Mouse (Mus musculus): ENCODE results near the gene Gper1. TPM values are rescaled to one million over a fixed set of nuclear protein-coding genes. Genes with fewer than 3 reads are reported as not detected.
A peak's percentile ranks its signal among the peaks of the same experiment; 100 is the strongest.

Gper1 gene
- polyA plus RNA-seq, 1 experiment from 2014 or later, result 8.7 TPM

DNA sequence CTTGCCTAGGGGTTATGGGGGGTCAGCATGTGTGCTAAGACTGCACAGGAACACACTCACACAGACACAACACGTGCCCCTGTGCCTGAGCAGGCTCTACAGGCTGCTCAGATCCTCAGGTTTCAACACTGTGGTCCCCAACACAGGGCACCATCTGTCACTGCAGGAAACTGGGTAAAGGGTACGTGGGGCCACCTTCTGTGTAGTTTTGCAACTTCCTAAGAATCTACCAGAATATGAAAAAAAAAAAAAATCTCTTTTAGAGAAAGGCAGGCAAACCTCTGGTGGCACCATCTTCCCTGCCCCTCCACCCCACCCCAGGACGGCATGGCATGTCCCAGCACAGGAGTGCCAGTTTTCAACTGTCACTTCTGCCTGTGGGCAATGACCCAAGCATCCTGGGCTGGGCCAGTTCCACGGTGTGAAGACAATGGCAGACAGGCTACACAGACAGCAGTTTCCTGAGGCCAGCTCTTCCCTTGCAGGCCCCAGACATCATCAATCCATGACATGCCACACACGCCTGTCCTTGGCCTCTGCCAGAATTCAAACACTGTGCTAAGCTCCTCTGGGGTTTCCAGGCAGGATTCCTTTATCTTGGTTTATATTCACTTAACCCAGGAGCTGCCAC, 26.3 kb downstream of the Gper1 start:
- H3K4me1 ChIP-seq (replicated peaks; ENCODE audit: control insufficient read depth, insufficient read depth, low read length), result peaks cover 10% of the 10 kb centered on the region
- H3K4me3 ChIP-seq (replicated peaks; ENCODE audit: low read length), result no peak overlapping the region
- H3K4me2 ChIP-seq (ENCODE audit: low read length), result no peak overlapping the region
- 53% methylated on average over 5 of the region's 5 CpGs for WGBS
- H3K9me3 ChIP-seq (ENCODE audit: control insufficient read depth, low read length), result no peaks in the 10 kb centered on the region
- H3K27ac ChIP-seq (ENCODE audit: low read length), result no peak overlapping the region
- H3K27me3 ChIP-seq (replicated peaks; ENCODE audit: control insufficient read depth, insufficient read depth, low read length), result no peaks in the 10 kb centered on the region
- no peak overlapping the region for H3K9ac ChIP-seq (replicated peaks; ENCODE audit: low read depth, low read length)
- ATAC-seq, result no peak
- no peaks in the 10 kb centered on the region for H3K36me3 ChIP-seq (ENCODE audit: control insufficient read depth, insufficient read depth)

DNA sequence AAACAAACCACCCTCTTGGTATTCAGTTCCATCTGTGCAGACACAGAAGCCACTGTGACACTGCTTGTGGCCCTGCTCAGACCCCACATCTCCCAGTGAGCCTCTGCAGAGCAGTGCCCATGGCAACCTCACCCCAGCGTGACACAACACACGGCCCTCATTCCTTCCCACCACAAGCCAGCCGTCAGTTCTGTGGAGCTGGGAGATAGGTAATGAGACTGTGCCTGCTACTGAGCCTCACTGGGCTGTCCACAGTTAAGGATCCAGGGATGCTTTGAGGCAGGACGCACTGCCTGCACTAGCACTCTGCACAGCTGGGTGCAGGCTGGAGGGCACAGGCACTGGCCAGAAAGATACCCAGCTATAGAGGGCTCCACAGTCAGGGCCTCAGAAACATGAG, 27.0 kb downstream of the Gper1 start:
- WGBS, result 47% methylated on average over 4 of the region's 4 CpGs
- no peaks in the 10 kb centered on the region for H3K27me3 ChIP-seq (replicated peaks; ENCODE audit: control insufficient read depth, insufficient read depth, low read length)
- no peaks in the 10 kb centered on the region for H3K9me3 ChIP-seq (ENCODE audit: control insufficient read depth, low read length)
- no peak overlapping the region for H3K4me2 ChIP-seq (ENCODE audit: low read length)
- H3K4me3 ChIP-seq (replicated peaks; ENCODE audit: low read length), result no peak overlapping the region
- no peaks in the 10 kb centered on the region for H3K36me3 ChIP-seq (ENCODE audit: control insufficient read depth, insufficient read depth)
- ATAC-seq, result no peak
- no peak overlapping the region for H3K9ac ChIP-seq (replicated peaks; ENCODE audit: low read depth, low read length)
- peaks cover 10% of the 10 kb centered on the region for H3K4me1 ChIP-seq (replicated peaks; ENCODE audit: control insufficient read depth, insufficient read depth, low read length)
- H3K27ac ChIP-seq (ENCODE audit: low read length), result no peak overlapping the region

DNA sequence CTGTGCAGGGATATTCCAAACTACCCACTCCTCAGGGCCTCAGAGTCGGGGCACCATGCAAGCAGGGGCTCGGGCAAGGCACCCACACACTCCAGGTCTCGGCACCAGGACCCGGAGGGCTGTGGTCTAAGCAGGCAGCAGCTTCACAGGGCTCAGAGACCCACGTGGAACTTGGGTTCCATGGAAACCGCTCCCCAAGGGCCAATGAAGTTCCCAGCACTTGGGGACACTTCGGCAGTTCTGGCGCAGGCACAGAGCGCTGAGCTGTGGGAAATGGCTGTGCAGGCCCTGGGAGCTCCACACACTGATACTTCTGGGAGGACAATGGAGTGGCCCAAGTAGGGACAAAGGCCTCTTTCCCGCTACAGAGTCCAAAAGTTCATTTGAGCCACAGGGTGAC, 30.1 kb downstream of the Gper1 start:
- WGBS, result 88% methylated on average over 10 of the region's 10 CpGs

DNA sequence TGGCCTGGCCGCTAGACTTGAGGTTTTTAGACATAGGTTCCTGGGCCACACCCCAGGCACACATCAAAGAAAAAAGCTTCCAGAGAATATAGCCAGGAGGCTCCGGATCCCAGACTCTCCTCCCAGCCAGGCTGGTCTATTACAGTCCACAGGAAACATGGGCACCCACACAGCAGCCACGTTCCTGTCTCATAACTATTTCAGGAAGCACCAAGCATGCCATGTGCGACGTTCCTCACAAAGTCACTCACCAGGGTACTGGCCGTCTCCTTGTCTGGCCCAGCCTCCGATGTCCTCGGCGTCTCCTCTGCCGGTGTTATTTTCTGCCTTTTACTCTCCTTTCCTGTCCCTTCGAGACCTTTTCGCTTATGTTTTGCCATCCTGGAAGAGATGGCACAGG, 32.2 kb downstream of the Gper1 start:
- WGBS, result 93% methylated on average over 12 of the region's 12 CpGs
- Histone ChIP-seq H3K4me1 (replicated peaks; ENCODE audit: control insufficient read depth, insufficient read depth, low read length) (peaks cover 12% of the 10 kb centered on the region), H3K36me3 (ENCODE audit: control insufficient read depth, insufficient read depth) (no peaks in the 10 kb centered on the region), H3K4me2 (ENCODE audit: low read length) (no peak overlapping the region), H3K9ac (replicated peaks; ENCODE audit: low read depth, low read length) (no peak overlapping the region), H3K27ac (ENCODE audit: low read length) (no peak overlapping the region), H3K9me3 (ENCODE audit: control insufficient read depth, low read length) (no peaks in the 10 kb centered on the region), H3K27me3 (replicated peaks; ENCODE audit: control insufficient read depth, insufficient read depth, low read length) (no peaks in the 10 kb centered on the region), H3K4me3 (replicated peaks; ENCODE audit: low read length) (no peak overlapping the region)
- ATAC-seq, result no peak

More for the DNA sequence above, 30.1 kb downstream of the Gper1 start:
- peaks cover 10% of the 10 kb centered on the region for H3K4me1 ChIP-seq (replicated peaks; ENCODE audit: control insufficient read depth, insufficient read depth, low read length)
- no peak for ATAC-seq
- H3K36me3 ChIP-seq (ENCODE audit: control insufficient read depth, insufficient read depth), result no peaks in the 10 kb centered on the region
- no peaks in the 10 kb centered on the region for H3K27me3 ChIP-seq (replicated peaks; ENCODE audit: control insufficient read depth, insufficient read depth, low read length)
- no peaks in the 10 kb centered on the region for H3K9me3 ChIP-seq (ENCODE audit: control insufficient read depth, low read length)
- H3K4me2 ChIP-seq (ENCODE audit: low read length), result no peak overlapping the region
- no peak overlapping the region for H3K4me3 ChIP-seq (replicated peaks; ENCODE audit: low read length)
- no peak overlapping the region for H3K27ac ChIP-seq (ENCODE audit: low read length)
- H3K9ac ChIP-seq (replicated peaks; ENCODE audit: low read depth, low read length), result no peak overlapping the region

DNA sequence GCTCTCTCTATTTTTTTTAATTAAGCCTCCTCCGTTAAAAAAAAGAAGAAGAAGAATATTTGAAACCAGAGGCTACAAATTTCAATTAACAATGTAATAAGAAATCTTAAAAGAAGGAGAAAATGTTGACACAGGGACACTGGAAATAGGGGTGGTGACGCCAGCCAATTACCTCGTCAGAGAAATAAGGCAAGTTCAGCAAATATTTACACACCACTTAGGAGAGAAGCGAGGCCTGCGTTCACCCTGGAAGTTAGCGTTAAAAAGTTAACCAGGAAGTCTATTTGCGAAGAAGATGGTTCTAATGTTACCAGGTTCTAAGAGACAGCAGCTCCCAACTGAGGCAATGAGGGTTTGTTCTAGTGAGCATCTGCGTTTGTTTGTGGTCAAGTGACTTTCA, 34.3 kb downstream of the Gper1 start:
- Histone ChIP-seq H3K4me1 (replicated peaks; ENCODE audit: control insufficient read depth, insufficient read depth, low read length) (peaks cover 15% of the 10 kb centered on the region), H3K27ac (ENCODE audit: low read length) (no peak overlapping the region), H3K27me3 (replicated peaks; ENCODE audit: control insufficient read depth, insufficient read depth, low read length) (no peaks in the 10 kb centered on the region), H3K9me3 (ENCODE audit: control insufficient read depth, low read length) (no peaks in the 10 kb centered on the region), H3K36me3 (ENCODE audit: control insufficient read depth, insufficient read depth) (no peaks in the 10 kb centered on the region), H3K4me2 (ENCODE audit: low read length) (no peak overlapping the region), H3K9ac (replicated peaks; ENCODE audit: low read depth, low read length) (no peak overlapping the region), H3K4me3 (replicated peaks; ENCODE audit: low read length) (no peak overlapping the region)
- 87% methylated on average over 8 of the region's 8 CpGs for WGBS
- no peak for ATAC-seq

DNA sequence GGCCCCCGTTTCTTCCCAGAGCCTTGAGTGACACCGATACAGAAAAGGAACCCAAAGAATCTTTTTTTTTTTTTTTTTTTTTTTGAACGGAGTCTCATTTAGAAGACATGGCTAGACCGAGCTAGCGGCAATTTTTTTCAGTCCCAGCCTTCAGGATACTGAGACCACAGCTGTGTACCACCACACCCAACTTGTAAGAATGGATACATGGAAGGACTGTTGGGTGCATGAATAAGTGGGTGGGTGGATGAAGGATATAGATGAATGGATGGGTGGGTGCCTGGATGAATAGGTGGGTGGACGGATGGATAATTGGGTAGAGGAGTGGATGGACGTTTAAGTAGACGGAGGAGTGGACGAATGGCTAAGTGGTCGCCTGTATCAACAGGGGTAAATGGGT, 37.0 kb downstream of the Gper1 start:
- whole genome bisulfite sequencing, result 4% methylated on average over 10 of the region's 10 CpGs
- Histone ChIP-seq H3K36me3 (ENCODE audit: control insufficient read depth, insufficient read depth) (no peaks in the 10 kb centered on the region), H3K9ac (replicated peaks; ENCODE audit: low read depth, low read length) (peak overlapping the region; percentile 67), H3K27ac (ENCODE audit: low read length) (no peak overlapping the region), H3K4me1 (replicated peaks; ENCODE audit: control insufficient read depth, insufficient read depth, low read length) (peaks cover 15% of the 10 kb centered on the region), H3K9me3 (ENCODE audit: control insufficient read depth, low read length) (no peaks in the 10 kb centered on the region), H3K4me3 (replicated peaks; ENCODE audit: low read length) (peak overlapping the region; percentile 71), H3K27me3 (replicated peaks; ENCODE audit: control insufficient read depth, insufficient read depth, low read length) (no peaks in the 10 kb centered on the region), H3K4me2 (ENCODE audit: low read length) (peak overlapping the region; percentile 85)
- ATAC-seq, result peak; percentile 35

DNA sequence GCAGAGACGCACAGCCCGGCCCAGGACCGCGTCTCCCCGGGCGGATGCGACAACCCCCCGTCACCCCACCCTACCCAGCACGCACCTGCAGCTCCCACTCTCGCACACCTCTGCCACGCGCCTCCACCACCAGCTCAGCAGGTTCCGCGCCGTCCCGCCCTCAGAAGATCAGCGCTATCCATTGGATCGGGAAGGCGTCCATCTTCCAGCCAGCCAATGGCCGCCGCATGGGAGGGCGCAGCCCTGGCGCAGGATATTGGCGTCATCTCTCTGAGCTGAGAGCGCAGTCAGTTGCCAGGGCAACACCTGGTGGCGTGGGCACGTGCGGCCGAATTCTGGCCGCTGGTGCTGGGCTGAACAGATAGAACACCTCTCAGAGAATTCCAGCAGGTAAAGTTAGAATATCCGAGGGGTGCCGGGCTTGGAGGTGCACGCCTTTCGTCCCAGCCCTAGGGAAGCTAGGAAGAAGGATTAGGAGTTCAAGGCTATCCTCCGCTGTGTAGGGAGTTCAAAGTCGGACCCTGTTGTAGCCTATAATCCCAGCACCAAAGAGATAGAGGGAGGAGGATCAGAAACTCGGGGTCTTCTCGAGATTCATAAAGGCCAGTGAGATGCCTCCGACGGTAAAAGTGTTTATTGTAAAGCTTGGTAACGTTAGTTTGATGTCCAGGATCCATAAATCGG, 37.6 kb downstream of the Gper1 start, which contains the start of gene 3110082I17Rik:
3110082I17Rik (minus strand) TSS at position 144 of the 684 bp plus-strand sequence.
- H3K4me2 ChIP-seq (ENCODE audit: low read length), result peak within 1 kb of the TSS; percentile 85
- WGBS, result 3% methylated on average over 42 of the region's 42 CpGs
- H3K4me3 ChIP-seq (replicated peaks; ENCODE audit: low read length), result peak within 1 kb of the TSS; percentile 71
- H3K9ac ChIP-seq (replicated peaks; ENCODE audit: low read depth, low read length), result peak within 1 kb of the TSS; percentile 67
- no peaks in the 10 kb centered on the region for H3K36me3 ChIP-seq (ENCODE audit: control insufficient read depth, insufficient read depth)
- H3K27me3 ChIP-seq (replicated peaks; ENCODE audit: control insufficient read depth, insufficient read depth, low read length), result no peaks in the 10 kb centered on the region
- peaks cover 15% of the 10 kb centered on the region for H3K4me1 ChIP-seq (replicated peaks; ENCODE audit: control insufficient read depth, insufficient read depth, low read length)
- no peaks in the 10 kb centered on the region for H3K9me3 ChIP-seq (ENCODE audit: control insufficient read depth, low read length)
- ATAC-seq, result peak; percentile 99
- H3K27ac ChIP-seq (ENCODE audit: low read length), result no peak within 1 kb of the TSS

DNA sequence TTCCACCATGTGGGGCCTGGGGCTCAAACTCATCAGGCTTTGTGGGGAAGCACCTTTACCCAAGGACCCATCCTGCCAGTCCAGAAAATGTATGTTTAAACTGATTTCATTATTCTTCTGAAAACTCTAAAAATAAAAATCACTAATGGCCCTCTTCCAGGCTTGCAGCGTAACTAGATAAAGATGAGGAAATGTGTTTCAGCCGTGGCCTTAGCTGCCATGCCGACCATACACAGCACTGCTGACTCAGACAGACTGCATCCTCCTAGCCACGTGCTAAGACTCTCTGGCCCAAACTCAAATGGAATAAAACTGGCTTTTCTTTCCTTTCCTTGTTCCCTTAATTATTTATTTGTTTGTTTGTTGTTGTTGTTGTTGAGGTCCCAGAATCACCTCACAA, 41.9 kb downstream of the Gper1 start:
- H3K36me3 ChIP-seq (ENCODE audit: control insufficient read depth, insufficient read depth), result no peaks in the 10 kb centered on the region
- no peak for ATAC-seq
- H3K27me3 ChIP-seq (replicated peaks; ENCODE audit: control insufficient read depth, insufficient read depth, low read length), result no peaks in the 10 kb centered on the region
- no peak overlapping the region for H3K27ac ChIP-seq (ENCODE audit: low read length)
- H3K4me3 ChIP-seq (replicated peaks; ENCODE audit: low read length), result no peak overlapping the region
- WGBS, result 73% methylated on average over 4 of the region's 4 CpGs
- peaks cover 7% of the 10 kb centered on the region for H3K4me1 ChIP-seq (replicated peaks; ENCODE audit: control insufficient read depth, insufficient read depth, low read length)
- H3K9me3 ChIP-seq (ENCODE audit: control insufficient read depth, low read length), result no peaks in the 10 kb centered on the region
- no peak overlapping the region for H3K4me2 ChIP-seq (ENCODE audit: low read length)
- no peak overlapping the region for H3K9ac ChIP-seq (replicated peaks; ENCODE audit: low read depth, low read length)

DNA sequence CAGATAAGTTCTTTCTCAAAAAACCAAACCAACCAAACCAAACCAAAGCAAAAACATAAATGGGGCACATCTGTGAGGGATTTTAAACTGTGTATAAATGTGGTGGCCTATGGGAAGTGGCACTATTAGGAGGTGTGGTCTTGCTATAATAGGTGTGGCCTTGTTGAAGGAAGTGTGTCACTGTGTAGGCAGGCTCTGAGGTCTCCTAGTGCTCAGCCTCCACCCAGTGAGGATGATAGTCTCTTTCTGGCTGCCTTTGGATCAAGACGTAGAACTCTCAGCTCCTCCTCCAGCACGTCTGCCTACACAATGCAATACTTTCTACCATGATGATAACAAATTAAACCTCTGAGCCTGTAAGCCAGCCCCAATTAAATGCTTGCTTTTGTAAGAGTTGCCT, 43.4 kb downstream of the Gper1 start:
- no peak overlapping the region for H3K4me3 ChIP-seq (replicated peaks; ENCODE audit: low read length)
- no peak for ATAC-seq
- no peak overlapping the region for H3K9ac ChIP-seq (replicated peaks; ENCODE audit: low read depth, low read length)
- H3K9me3 ChIP-seq (ENCODE audit: control insufficient read depth, low read length), result no peaks in the 10 kb centered on the region
- no peaks in the 10 kb centered on the region for H3K4me1 ChIP-seq (replicated peaks; ENCODE audit: control insufficient read depth, insufficient read depth, low read length)
- H3K36me3 ChIP-seq (ENCODE audit: control insufficient read depth, insufficient read depth), result peaks cover under 1% of the 10 kb centered on the region; the same call in 1 of the 2 replicates
- 76% methylated on average over 2 of the region's 2 CpGs for WGBS
- H3K4me2 ChIP-seq (ENCODE audit: low read length), result no peak overlapping the region
- H3K27ac ChIP-seq (ENCODE audit: low read length), result no peak overlapping the region
- no peaks in the 10 kb centered on the region for H3K27me3 ChIP-seq (replicated peaks; ENCODE audit: control insufficient read depth, insufficient read depth, low read length)
